8 mouse cellular contexts compared by ENCODE assay signal in the genomic region with DNA sequence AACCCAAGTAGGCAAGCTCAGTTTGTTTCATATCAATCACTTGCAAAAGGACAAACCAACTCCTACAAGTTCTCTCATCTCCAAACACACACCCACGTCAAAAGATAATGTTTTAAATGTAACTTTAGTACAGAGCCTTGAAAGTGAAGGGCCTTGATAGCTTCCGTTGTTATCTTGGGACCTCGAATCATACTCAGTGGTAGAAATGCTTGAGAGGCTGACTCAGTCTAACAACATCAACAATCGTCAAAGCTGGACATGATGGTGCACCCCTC. TPM values are rescaled to one million over a fixed set of nuclear protein-coding genes. Genes with fewer than 3 reads are reported as not detected.
DNase-seq lines count a peak whose midpoint lies in the region; ATAC-seq and TF ChIP-seq lines count a peak whose summit lies in the region.

No protein-coding gene starts in this region.

- DNase-seq in left cerebral cortex, adult 2 months (ENCODE audit: extremely low spot score in 1 of 2, low spot score in 2 of 2): no peak
- no peak for DNase-seq in left cerebral cortex, adult 11 months (ENCODE audit: low spot score)
- DNase-seq in embryonic facial prominence, embryonic 14.5 days (ENCODE audit: low spot score): no peak
- DNase-seq in limb, embryonic 10.5 days (ENCODE audit: low spot score): no peak
- DNase-seq in thymus, adult 2 months: no peak
- no peak for DNase-seq in cerebellum, postnatal 25 days
- DNase-seq in thymus, postnatal 0 days (ENCODE audit: low spot score): no peak

- peak overlapping the region; percentile 88 for H3K4me2 ChIP-seq in embryonic facial prominence, embryonic 14.5 days (ENCODE audit: low read depth, low read length)
- peak overlapping the region; percentile 91 for H3K4me2 ChIP-seq in neural tube, embryonic 13.5 days

- intact Hi-C loops in left cerebral cortex, adult 2 months (cut with DNase I): loop anchor here (10.0 kb wide), 1 partner anchor 519 kb away; a partner anchor contains a TSS

- H3K27me3 ChIP-seq in embryonic facial prominence, embryonic 14.5 days (replicated peaks; ENCODE audit: control insufficient read depth, insufficient read depth, low read length): no peaks in the 10 kb centered on the region
- no peaks in the 10 kb centered on the region for H3K27me3 ChIP-seq in limb, embryonic 10.5 days (ENCODE audit: low read depth, poor library complexity, severe bottlenecking)
- no peaks in the 10 kb centered on the region for H3K27me3 ChIP-seq in neural tube, embryonic 13.5 days
- H3K27me3 ChIP-seq in thymus, adult 2 months (ENCODE audit: control insufficient read depth, insufficient read depth, low read length): no peaks in the 10 kb centered on the region

- ATAC-seq in embryonic facial prominence, embryonic 14.5 days (ENCODE audit: low read depth): no peak
- no peak for ATAC-seq in neural tube, embryonic 13.5 days (ENCODE audit: low read depth)

- no peak for TF ChIP-seq POLR2A in thymus, adult 2 months (IDR thresholded peaks at IDR 0.05; ENCODE audit: control insufficient read depth, extremely low read depth, insufficient read depth, low read length, poor library complexity)

- H3K9me3 ChIP-seq in embryonic facial prominence, embryonic 14.5 days (ENCODE audit: control insufficient read depth, low read length): no peaks in the 10 kb centered on the region
- no peaks in the 10 kb centered on the region for H3K9me3 ChIP-seq in limb, embryonic 10.5 days (replicated peaks)
- no peaks in the 10 kb centered on the region for H3K9me3 ChIP-seq in neural tube, embryonic 13.5 days

- H3K27ac ChIP-seq in left cerebral cortex, adult 2 months: no peak overlapping the region; the same call in 1 of the 2 replicates
- H3K27ac ChIP-seq in embryonic facial prominence, embryonic 14.5 days (replicated peaks; ENCODE audit: low read depth, low read length): no peak overlapping the region
- H3K27ac ChIP-seq in limb, embryonic 10.5 days: no peak overlapping the region
- no peak overlapping the region for H3K27ac ChIP-seq in neural tube, embryonic 13.5 days (replicated peaks)
- H3K27ac ChIP-seq in thymus, adult 2 months (ENCODE audit: control insufficient read depth, insufficient read depth, low read length): no peak overlapping the region

- WGBS in embryonic facial prominence, embryonic 14.5 days: 86% methylated on average over 4 of the region's 4 CpGs
- 87% methylated on average over 4 of the region's 4 CpGs for WGBS in limb, embryonic 10.5 days
- WGBS in neural tube, embryonic 13.5 days: 85% methylated on average over 4 of the region's 4 CpGs
- 77% methylated on average over 4 of the region's 4 CpGs for WGBS in thymus, adult 2 months

- peak overlapping the region; percentile 93 for H3K9ac ChIP-seq in embryonic facial prominence, embryonic 14.5 days (ENCODE audit: low read depth, low read length)
- peak overlapping the region; percentile 94; the same call in 1 of the 2 replicates for H3K9ac ChIP-seq in neural tube, embryonic 13.5 days

- no peak for TF ChIP-seq CTCF in left cerebral cortex, adult 2 months (IDR thresholded peaks at IDR 0.05)
- TF ChIP-seq CTCF in thymus, adult 2 months (IDR thresholded peaks at IDR 0.05; ENCODE audit: borderline replicate concordance, control insufficient read depth, extremely low read depth, insufficient read depth, low read length, poor library complexity): no peak

- peaks cover 42% of the 10 kb centered on the region for H3K36me3 ChIP-seq in embryonic facial prominence, embryonic 14.5 days (ENCODE audit: control insufficient read depth, insufficient read depth, low read length)
- peaks cover 47% of the 10 kb centered on the region for H3K36me3 ChIP-seq in limb, embryonic 10.5 days
- peaks cover 44% of the 10 kb centered on the region for H3K36me3 ChIP-seq in neural tube, embryonic 13.5 days
- peaks cover 32% of the 10 kb centered on the region for H3K36me3 ChIP-seq in thymus, adult 2 months (ENCODE audit: control insufficient read depth, insufficient read depth, low read length)

- H3K4me1 ChIP-seq in embryonic facial prominence, embryonic 14.5 days (ENCODE audit: control insufficient read depth, insufficient read depth, low read length): peaks cover 31% of the 10 kb centered on the region
- H3K4me1 ChIP-seq in limb, embryonic 10.5 days: peaks cover 37% of the 10 kb centered on the region
- H3K4me1 ChIP-seq in neural tube, embryonic 13.5 days (replicated peaks): peaks cover 45% of the 10 kb centered on the region
- H3K4me1 ChIP-seq in thymus, adult 2 months (replicated peaks; ENCODE audit: control insufficient read depth, insufficient read depth, low read length): peaks cover 26% of the 10 kb centered on the region

- peak overlapping the region; percentile 97 for H3K4me3 ChIP-seq in left cerebral cortex, adult 2 months
- H3K4me3 ChIP-seq in embryonic facial prominence, embryonic 14.5 days (ENCODE audit: low read depth, low read length): peak overlapping the region; percentile 96
- peak overlapping the region; percentile 70 for H3K4me3 ChIP-seq in limb, embryonic 10.5 days
- peak overlapping the region; percentile 84 for H3K4me3 ChIP-seq in neural tube, embryonic 13.5 days
- H3K4me3 ChIP-seq in thymus, adult 2 months (ENCODE audit: control insufficient read depth, insufficient read depth, low read length): no peak overlapping the region

RNA-seq across cellular contexts. Expression of a gene that starts 1.0 kb away (rescaled TPM):
- 10 to 100 TPM; 50.7 to 52.2 TPM for total RNA-seq in left cerebral cortex, adult 2 months (2021)
- polyA plus RNA-seq in embryonic facial prominence, embryonic 14.5 days (2014; fragmentation: Nextera tagmentation; extraction: Ambion mirVana): 67.8 and 70.2 TPM in 2 replicates
- polyA plus RNA-seq in limb, embryonic 10.5 days (2016; fragmentation: Nextera tagmentation; extraction: Ambion mirVana): 46.8 and 51.1 TPM in 2 replicates
- polyA plus RNA-seq in neural tube, embryonic 13.5 days (2015; fragmentation: Nextera tagmentation; extraction: Ambion mirVana): 64.4 and 69.6 TPM in 2 replicates
- 225 and 254 TPM in 2 replicates for polyA plus RNA-seq in thymus, adult 2 months (2012; rRNA removed)
- polyA plus RNA-seq in thymus, postnatal 0 days (2015; fragmentation: Nextera tagmentation; extraction: Ambion mirVana): 80.7 and 87.0 TPM in 2 replicates

RNA-seq across cellular contexts. Expression of a gene that starts 1.4 kb away (rescaled TPM):
- total RNA-seq in left cerebral cortex, adult 2 months (2021): 10 to 100 TPM; 74.6 to 77.9 TPM
- 79.6 and 83.0 TPM in 2 replicates for polyA plus RNA-seq in embryonic facial prominence, embryonic 14.5 days (2014; fragmentation: Nextera tagmentation; extraction: Ambion mirVana)
- 27.3 and 40.5 TPM in 2 replicates for polyA plus RNA-seq in limb, embryonic 10.5 days (2016; fragmentation: Nextera tagmentation; extraction: Ambion mirVana)
- polyA plus RNA-seq in neural tube, embryonic 13.5 days (2015; fragmentation: Nextera tagmentation; extraction: Ambion mirVana): 88.9 and 89.1 TPM in 2 replicates
- 64.6 and 80.2 TPM in 2 replicates for polyA plus RNA-seq in thymus, adult 2 months (2012; rRNA removed)
- polyA plus RNA-seq in thymus, postnatal 0 days (2015; fragmentation: Nextera tagmentation; extraction: Ambion mirVana): 51.7 and 61.2 TPM in 2 replicates

RNA-seq across cellular contexts. Expression of a gene that starts 15.0 kb away (rescaled TPM):
- total RNA-seq in left cerebral cortex, adult 2 months (2021): 10 to 100 TPM; 49.6 to 55.4 TPM
- polyA plus RNA-seq in embryonic facial prominence, embryonic 14.5 days (2014; fragmentation: Nextera tagmentation; extraction: Ambion mirVana): 25.1 and 25.7 TPM in 2 replicates
- 22.7 and 30.0 TPM in 2 replicates for polyA plus RNA-seq in limb, embryonic 10.5 days (2016; fragmentation: Nextera tagmentation; extraction: Ambion mirVana)
- polyA plus RNA-seq in neural tube, embryonic 13.5 days (2015; fragmentation: Nextera tagmentation; extraction: Ambion mirVana): 23.9 and 28.0 TPM in 2 replicates
- 99.6 and 114 TPM in 2 replicates for polyA plus RNA-seq in thymus, adult 2 months (2012; rRNA removed)
- 18.9 and 21.1 TPM in 2 replicates for polyA plus RNA-seq in thymus, postnatal 0 days (2015; fragmentation: Nextera tagmentation; extraction: Ambion mirVana)

RNA-seq across cellular contexts. Expression of a gene that starts 15.1 kb away (rescaled TPM):
- total RNA-seq in left cerebral cortex, adult 2 months (2021): 10 to 100 TPM; 69.2 to 70.6 TPM
- polyA plus RNA-seq in embryonic facial prominence, embryonic 14.5 days (2014; fragmentation: Nextera tagmentation; extraction: Ambion mirVana): 15.1 and 19.1 TPM in 2 replicates
- polyA plus RNA-seq in limb, embryonic 10.5 days (2016; fragmentation: Nextera tagmentation; extraction: Ambion mirVana): 24.3 and 29.2 TPM in 2 replicates
- polyA plus RNA-seq in neural tube, embryonic 13.5 days (2015; fragmentation: Nextera tagmentation; extraction: Ambion mirVana): 47.8 and 50.8 TPM in 2 replicates
- polyA plus RNA-seq in thymus, adult 2 months (2012; rRNA removed): 85.4 and 87.0 TPM in 2 replicates
- 26.9 and 29.3 TPM in 2 replicates for polyA plus RNA-seq in thymus, postnatal 0 days (2015; fragmentation: Nextera tagmentation; extraction: Ambion mirVana)

RNA-seq across cellular contexts. Expression of a gene that starts 20.8 kb away (rescaled TPM):
- total RNA-seq in left cerebral cortex, adult 2 months (2021): not detected
- 1.3 and 1.5 TPM in 2 replicates for polyA plus RNA-seq in embryonic facial prominence, embryonic 14.5 days (2014; fragmentation: Nextera tagmentation; extraction: Ambion mirVana)
- 0.44 TPM in 1 of 2 replicates, not detected in the other for polyA plus RNA-seq in limb, embryonic 10.5 days (2016; fragmentation: Nextera tagmentation; extraction: Ambion mirVana)
- polyA plus RNA-seq in neural tube, embryonic 13.5 days (2015; fragmentation: Nextera tagmentation; extraction: Ambion mirVana): 2.2 TPM in 1 of 2 replicates, not detected in the other
- polyA plus RNA-seq in thymus, adult 2 months (2012; rRNA removed): not detected in 2 replicates
- 0.23 TPM in 1 of 2 replicates, not detected in the other for polyA plus RNA-seq in thymus, postnatal 0 days (2015; fragmentation: Nextera tagmentation; extraction: Ambion mirVana)
